Mouse (Mus musculus) heart, postnatal 36 days (tissue): ENCODE measurements around the gene Cd83. TPM values are rescaled to one million over a fixed set of nuclear protein-coding genes. Genes with fewer than 3 reads are reported as not detected.

Experiments
- total RNA-seq, 2 experiments: library from RNA; stranded (reverse); gene quantifications; 2 replicates each; pipeline ENCODE4 v1.2.3; 2021

Cd83 gene
- total RNA-seq, 2 experiments from 2014 or later = 4.1 to 4.5 TPM

Other genes starting within 250 kb of the Cd83 start
- 10 to 100 TPM; 45.6 to 49.1 TPM for gene Mcur1, start 224.6 kb upstream of the Cd83 start, total RNA-seq
- under 1 TPM in 1 of 2 experiments, not detected in 1; 0.28 TPM for gene Rnf182, start 169.1 kb upstream of the Cd83 start, total RNA-seq